Mouse (Mus musculus): ENCODE measurements at regions not wholly inside any gene's neighbourhood (a gene's known extent, or its start where the extent isn't known, plus 50 kb on each side); places are given as distances from the start of the nearest gene placed in this dataset.

GRCm38 (mm10) chr6:11647651-11648050 is 259.6 kb downstream of the Ndufa4 start:
- DNase-seq: no peak

DNA sequence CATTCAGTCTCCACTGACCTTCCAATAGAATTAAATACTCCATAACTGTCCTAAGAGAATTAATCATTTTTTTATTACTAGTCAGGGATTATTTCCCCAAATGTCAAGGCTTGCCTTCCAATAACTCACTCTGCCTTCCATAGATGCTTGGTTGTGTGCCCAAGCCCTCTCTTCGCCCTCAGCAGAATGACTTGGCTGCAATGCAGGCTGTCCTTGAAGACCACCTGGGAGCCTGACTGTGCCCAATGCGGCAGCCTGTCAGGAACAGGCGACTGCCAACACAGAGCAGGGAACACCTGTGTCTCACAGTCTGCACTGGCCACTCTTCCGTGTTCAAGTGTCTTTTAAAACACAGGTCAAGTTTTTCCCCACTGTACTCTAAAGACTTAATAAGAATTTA is 294.0 kb downstream of the Ndufa4 start:
- DNase-seq: peak; percentile 3 to 13

DNA sequence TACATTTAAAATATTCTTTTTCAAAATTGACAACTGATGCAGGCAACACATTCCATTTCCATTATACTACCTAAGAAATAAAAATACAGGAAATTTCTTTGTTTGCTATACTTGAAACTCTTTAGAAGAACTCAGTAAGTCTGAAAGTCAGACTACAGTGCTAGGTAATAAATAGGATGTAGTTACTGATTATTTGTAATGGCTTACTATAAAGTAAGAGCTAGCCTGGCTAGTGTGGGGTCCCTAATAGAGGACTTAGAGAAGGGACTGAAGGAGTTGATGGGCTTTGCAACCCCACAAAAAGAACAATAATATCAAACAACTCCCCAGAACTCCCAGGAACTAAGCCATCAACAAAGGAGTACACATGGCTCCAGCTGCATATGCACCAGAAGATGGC is 299.1 kb downstream of the Ndufa4 start:
- DNase-seq: no peak

- no peak for DNase-seq
Observed at GRCm38 (mm10) chr6:11607696-11608095, 299.6 kb downstream of the Ndufa4 start.

- no peak for DNase-seq
Observed at GRCm38 (mm10) chr6:11606055-11606454, 301.2 kb downstream of the Ndufa4 start.

DNA sequence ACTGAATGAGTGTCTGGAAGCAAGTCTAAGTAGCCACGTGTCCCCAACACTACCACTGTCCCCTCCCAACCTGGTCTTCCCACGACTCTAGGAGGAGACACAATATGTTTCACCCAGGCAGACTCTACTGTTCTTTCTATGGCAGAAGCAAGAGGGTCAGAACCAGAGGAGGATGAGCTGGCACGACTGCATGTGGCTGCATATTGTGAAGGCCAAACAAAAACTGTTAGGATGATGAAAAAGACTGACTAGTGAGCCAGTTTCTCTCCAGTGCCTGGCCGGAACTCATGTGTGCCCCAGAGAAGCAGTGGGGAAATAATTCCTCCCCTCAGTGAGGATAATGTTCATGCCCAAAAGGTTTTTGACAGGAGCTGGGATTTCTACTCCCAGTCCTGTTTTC is 301.8 kb downstream of the Ndufa4 start:
- no peak for DNase-seq

DNA sequence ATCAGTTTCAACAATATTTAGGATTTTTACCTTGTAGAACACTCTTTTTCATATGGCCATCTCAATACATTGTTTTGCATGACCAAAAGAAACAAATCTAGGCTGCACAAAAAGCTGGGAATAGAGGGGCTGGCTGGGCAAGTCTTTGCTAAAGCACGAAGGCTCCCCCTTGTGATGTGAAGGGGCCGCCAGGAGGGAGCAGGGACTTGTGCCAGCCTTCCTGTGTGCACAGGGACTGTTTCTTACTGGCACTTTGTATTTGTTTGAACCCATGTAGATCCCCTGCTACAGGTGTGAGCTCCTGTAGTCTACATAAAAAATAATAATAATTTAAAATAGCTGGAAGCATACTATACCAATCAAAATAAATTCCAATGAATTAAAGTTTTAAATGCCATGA is 312.4 kb downstream of the Ndufa4 start:
- DNase-seq: peak in 1 of 2 experiments; percentile 4

GRCm38 (mm10) chr6:11593583-11594271 is 313.6 kb downstream of the Ndufa4 start:
- DNase-seq: peak; percentile 21 to 30

DNA sequence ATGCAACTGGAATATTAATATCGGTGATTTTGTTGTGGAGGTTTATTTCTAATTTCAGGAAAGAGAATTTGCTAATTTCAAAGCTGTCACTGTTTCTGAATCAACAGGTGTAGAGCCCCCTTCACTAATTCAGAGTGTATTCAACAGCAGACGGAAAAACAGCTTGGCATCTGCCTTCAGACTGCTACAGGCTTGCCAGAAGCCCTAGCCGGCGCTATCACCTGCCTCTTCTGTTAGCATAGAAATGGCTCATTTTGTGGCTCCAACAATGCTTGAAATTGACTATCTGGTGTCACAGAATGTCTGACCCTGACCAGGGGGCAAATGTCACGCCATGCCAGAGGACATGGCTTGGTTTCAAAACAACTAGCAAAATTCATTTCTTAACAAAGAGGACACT is 331.2 kb downstream of the Ndufa4 start:
- DNase-seq: no peak

GRCm38 (mm10) chr6:11565246-11565645 is 342.1 kb downstream of the Ndufa4 start:
- no peak for DNase-seq

DNA sequence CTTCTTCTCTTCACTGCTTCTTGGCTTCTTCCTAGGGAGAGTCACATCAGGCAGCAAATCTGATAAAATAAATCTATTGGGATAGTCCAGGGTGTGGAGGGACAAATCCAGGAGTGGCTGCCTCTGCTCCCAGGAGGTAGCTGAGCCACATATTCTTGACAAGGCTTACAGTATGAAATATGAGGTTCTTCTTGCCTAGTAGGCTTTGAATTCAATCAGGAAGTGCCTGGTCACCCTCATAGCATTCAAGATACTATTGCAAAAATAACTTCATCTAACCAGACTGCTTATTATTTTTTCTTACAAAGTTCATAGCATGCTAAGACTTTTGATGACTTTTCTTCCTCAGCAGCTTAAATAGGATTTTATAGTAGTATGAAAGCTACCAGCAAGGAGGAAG is 356.8 kb downstream of the Ndufa4 start:
- DNase-seq: no peak

- no peak for DNase-seq
Observed at GRCm38 (mm10) chr6:11547318-11547717, 360.0 kb downstream of the Ndufa4 start.

DNA sequence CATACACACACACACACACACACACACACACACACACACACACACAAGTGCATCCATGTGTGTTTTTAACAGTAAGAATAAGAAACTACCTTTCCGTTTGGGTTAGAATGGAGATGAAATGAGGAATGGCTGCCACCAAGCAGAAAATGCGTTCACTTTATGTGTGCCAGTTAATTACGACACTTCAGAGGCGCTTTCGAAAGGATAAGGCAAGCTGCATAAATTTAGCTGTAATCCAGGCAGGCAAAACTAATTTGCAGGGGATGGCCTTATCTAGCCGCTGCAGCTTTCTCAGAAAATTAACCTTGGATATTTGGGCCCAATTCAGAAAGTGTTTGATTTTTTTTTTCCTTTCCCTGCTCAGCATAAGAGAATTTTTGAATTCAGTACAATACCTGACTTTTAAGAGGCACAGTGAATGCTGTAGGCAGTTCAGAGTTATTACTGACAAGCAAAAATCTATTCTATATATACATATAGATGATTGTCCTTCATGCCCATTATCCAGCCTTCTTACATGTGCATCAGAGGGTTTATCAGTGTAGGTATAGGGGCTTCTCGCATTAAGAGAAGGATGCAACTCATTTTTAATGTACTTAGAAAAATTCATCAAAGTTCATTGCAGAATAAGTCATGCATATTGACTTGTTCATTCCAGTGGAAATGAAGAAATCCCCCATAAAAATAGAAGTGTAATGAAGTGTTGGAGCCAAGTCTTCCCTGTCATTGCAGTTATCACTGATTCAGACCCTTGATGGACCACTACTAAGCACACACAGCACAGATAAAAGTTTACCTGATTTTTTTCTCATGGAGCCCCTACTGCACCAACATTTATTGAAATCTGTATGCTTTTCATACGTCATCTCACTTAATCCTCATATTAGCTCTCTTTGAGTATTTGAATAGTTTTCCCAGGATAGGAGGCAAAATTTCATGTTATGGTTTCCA is 372.1 kb downstream of the Ndufa4 start:
- DNase-seq: no peak

- DNase-seq: no peak
Observed at GRCm38 (mm10) chr6:11503136-11503535, 404.2 kb downstream of the Ndufa4 start.

DNA sequence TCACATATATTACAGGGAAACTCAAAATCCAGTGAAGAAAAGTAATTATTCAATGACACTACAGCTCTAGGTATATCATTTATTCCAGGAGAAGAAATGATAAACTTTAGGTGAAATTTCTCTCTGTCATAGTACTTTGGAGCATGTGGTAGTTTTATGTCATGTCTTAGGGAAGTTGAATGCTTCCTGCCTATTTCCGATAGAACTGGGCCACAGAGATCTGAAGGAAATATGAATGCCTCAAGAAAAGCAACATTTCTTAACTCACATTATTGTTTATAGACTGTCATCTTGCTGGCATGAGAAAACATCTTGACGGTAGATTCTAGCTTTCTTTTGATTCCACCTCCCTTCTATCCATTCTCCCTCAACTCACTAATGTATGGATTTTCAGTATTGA is 412.9 kb downstream of the Ndufa4 start:
- no peak for DNase-seq

DNA sequence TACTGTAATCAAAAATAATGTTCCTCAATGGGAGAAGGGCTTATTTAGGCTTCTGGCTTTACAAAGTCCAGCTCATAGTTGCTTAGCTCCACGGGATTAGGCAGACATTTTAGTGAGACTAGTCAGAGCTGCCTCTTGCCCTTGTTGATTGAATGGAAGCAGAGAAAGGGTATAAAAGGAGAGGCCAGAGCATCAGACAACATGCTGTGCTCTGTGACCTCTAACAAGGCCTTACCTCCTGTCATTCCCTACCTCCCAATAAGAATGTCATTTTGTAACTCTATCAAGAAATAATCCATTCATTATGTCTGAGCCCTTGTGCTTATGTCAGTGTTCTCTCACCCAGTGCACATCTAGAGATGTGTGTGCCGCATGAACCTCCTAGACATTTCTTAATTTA is 430.3 kb downstream of the Ndufa4 start:
- no peak for DNase-seq
